Mouse (Mus musculus): ENCODE results near the gene Epha4.
A peak's percentile ranks its signal among the peaks of the same experiment; 100 is the strongest.

Gene Epha4

DNA sequence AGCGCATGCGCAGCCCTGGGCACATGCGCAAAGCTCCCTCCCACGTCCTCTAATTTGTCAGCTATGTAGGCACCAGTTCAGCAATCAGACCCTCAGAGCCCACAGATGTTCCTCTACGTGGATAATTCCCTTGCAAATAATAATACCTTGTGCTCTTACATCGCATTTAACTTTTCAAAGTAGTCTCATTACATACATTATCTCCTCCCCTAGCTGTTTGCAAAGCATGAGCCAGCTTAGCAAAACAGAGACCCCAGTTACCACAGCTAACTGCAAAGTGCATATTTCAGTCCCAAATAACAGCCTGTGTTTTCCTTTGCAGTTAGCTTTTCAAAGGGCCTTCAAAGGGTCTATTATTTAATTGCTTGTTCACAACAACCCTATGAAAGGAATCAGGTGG, 123.3 kb downstream of the Epha4 start:
- no peak for DNase-seq

- DNase-seq: no peak
Observed at GRCm38 (mm10) chr1:77389069-77389468, 125.8 kb downstream of the Epha4 start.

GRCm38 (mm10) chr1:77388556-77388955, 126.3 kb downstream of the Epha4 start:
- no peak for DNase-seq

- DNase-seq: no peak
Observed at GRCm38 (mm10) chr1:77385613-77386012, 129.3 kb downstream of the Epha4 start.

- DNase-seq: no peak
Observed at GRCm38 (mm10) chr1:77383466-77383865, 131.4 kb downstream of the Epha4 start.

GRCm38 (mm10) chr1:77377550-77377980, 137.3 kb downstream of the Epha4 start:
- DNase-seq: no peak

DNA sequence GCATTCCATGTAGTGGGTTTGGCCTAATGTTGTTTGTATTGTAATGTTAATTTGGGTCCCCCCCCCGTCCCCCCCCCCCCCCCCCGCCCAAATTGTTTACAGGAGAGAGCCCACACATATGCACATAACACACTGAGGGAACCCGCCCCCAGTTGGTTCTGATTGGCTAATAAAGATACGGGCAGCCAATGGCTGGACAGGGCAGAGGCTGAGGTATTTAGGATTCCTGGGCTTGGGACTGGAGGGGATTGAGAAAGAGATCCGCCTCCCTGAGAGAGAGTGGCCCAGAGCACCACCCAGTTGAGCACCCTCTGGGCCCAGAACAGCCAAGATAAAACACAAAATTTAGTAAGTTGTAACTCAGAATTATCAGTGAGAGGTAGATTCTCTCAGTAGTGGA, 140.8 kb downstream of the Epha4 start:
- DNase-seq: no peak

DNA sequence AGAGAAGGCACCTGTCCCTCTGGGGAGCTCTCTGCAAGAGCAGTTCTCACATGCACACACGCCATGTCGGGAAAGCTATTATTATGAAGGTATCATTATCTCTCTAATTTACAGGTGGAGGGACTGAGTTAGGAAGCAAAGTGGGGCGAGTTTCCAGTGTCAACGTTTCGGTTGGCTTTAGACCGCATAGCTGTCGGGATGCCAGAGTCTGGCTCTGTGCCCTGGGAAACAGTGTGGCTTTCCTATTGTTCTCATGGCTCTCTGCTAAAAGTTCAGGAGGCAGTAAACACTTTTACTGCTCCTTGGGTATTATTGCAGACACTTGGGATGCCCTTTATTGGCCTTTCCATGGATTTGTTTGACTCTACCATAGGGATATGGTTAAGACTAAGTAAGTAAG, 144.0 kb downstream of the Epha4 start:
- DNase-seq: peak; percentile 36 to 64

- peak in 1 of 2 experiments; percentile 10 for DNase-seq
Observed at GRCm38 (mm10) chr1:77369255-77369837, 145.5 kb downstream of the Epha4 start.

DNA sequence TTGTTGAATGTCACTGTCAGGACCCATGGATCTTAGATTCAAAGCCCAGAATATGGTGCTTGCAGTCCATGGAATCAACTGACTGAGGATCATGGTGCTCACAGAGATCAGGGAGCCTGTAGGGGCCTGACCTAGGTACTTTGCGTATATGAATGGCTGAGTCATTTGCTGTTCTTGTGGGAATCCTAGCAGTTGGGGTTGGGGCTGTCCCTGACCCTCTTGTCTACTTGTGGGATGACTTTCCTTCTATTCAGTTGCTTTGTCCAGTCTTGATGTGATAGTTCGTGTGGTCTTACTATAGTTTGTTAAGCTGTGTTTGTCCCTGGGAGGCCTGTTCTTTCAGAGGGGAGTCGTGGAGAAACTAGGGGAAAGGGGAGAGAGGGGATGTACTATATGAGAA, 149.0 kb downstream of the Epha4 start:
- DNase-seq: no peak

- DNase-seq: no peak
Observed at GRCm38 (mm10) chr1:77364596-77364995, 150.3 kb downstream of the Epha4 start.

DNA sequence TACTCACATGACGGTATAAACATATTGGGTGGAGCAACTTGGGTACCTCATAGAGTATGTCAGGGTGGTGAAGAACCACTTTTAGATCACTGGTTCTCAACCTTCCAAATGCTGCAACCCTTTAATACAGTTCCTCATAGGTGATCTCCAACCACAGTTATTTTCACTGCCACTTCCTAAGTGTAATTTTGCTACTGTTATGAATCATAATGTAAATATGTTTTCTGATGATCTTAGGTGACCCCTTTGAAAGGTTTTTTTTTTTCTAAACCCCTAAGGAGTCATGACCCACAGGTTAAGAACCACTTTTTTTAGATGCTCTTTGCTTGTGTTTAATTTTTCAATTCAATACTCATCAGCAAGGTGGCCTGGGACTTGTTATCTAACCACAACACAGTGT, 151.0 kb downstream of the Epha4 start:
- DNase-seq: no peak

- no peak for DNase-seq
Observed at GRCm38 (mm10) chr1:77346459-77346858, 168.4 kb downstream of the Epha4 start.

- DNase-seq: no peak
Observed at GRCm38 (mm10) chr1:77343792-77344191, 171.1 kb downstream of the Epha4 start.

GRCm38 (mm10) chr1:77339701-77340100, 175.2 kb downstream of the Epha4 start:
- no peak for DNase-seq

- no peak for DNase-seq
Observed at GRCm38 (mm10) chr1:77338346-77338745, 176.5 kb downstream of the Epha4 start.

DNA sequence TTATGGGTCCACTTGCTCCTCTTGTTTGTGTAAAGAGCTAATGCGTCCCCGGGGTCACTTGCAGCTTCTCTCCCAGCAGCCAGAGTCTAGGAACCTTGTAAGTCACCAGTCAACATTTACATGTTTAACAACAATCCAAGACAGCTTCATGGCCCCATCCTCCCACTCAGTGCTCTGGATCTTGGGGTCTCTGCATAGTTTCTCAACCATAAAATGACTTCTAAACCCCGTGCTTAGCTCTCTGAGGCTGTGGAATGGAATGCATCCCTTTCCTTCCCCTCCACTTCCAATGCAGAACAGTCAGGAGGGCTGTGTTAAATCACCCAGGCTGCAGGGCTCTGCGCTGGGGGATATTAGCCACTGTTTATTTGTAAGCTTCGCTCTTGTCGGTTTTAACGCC, 178.0 kb downstream of the Epha4 start:
- no peak for DNase-seq

DNA sequence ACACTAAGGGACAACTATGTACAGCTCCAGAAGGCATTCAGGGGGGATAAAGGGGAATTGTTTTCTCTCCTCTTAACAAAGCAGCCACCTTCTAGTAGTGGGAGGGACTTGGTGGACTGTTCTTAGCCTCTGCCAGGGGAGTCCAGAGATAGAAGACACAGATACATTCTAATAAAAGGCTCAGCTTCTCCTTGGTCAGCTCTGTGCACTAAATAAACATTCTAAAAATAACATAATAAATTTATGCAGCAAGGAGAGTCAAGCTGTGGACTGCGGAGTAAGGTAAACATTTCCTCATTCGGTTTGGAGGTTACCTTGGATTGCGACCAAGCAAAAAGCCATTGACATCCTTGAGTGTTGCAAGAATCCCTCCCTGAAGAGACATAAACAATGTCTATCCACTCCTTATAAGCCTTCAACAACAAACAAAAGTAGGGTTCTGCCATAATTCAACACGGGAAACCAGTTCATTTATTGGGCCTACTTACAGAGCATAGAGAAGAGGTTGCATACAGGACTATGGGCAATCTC, 196.2 kb downstream of the Epha4 start:
- no peak for DNase-seq

Measured in kidney, postnatal 36 days (tissue).